Mouse (Mus musculus) kidney, embryonic 14.5 days (tissue): Measurements from ENCODE around the gene Dlx6. TPM values are rescaled to one million over a fixed set of nuclear protein-coding genes. Genes with fewer than 3 reads are reported as not detected.

Experiments used
- ATAC-seq: fragments of 200-750 bp; cut with Nextera tagmentation; 2 replicates; pipeline ENCODE4 v1.8.0; 2017; ENCODE audit warnings: moderate number of reproducible peaks, mild to moderate bottlenecking, moderate TSS enrichment, moderate library complexity; ENCODE audit not compliant: low FRiP score, low TSS enrichment
- H3K27ac ChIP-seq: fragments of 300-500 bp; sonication (generic); 2 replicates; pipeline ENCODE4 v1.5.1; 2014; ENCODE audit warnings: low read depth, mild to moderate bottlenecking, low read length, moderate library complexity, mixed read lengths
- H3K27me3 ChIP-seq: fragments of 300-500 bp; sonication (generic); 2 replicates; pipeline ENCODE4 v1.6.1; 2014; ENCODE audit warnings: mild to moderate bottlenecking, low read length; ENCODE audit not compliant: control insufficient read depth, insufficient read depth
- H3K36me3 ChIP-seq: fragments of 300-500 bp; sonication (generic); 2 replicates; pipeline ENCODE4 v1.6.1; 2014; ENCODE audit warnings: low read length, mixed read lengths; ENCODE audit not compliant: control insufficient read depth, insufficient read depth
- H3K4me1 ChIP-seq: fragments of 300-500 bp; sonication (generic); 2 replicates; pipeline ENCODE4 v1.6.1; 2014; ENCODE audit warnings: low read length, mixed read lengths; ENCODE audit not compliant: control insufficient read depth, insufficient read depth
- H3K4me2 ChIP-seq: fragments of 300-500 bp; sonication (generic); replicated peaks from 2 replicates; pipeline ENCODE4 v1.6.1; 2014; ENCODE audit warnings: low read depth, mild to moderate bottlenecking, low read length
- H3K4me3 ChIP-seq: fragments of 300-500 bp; sonication (generic); 2 replicates; pipeline ENCODE4 v1.5.1; 2014; ENCODE audit warnings: mild to moderate bottlenecking, low read length
- H3K9ac ChIP-seq: fragments of 300-500 bp; sonication (generic); 2 replicates; pipeline ENCODE4 v1.6.1; 2014; ENCODE audit warnings: low read depth, mild to moderate bottlenecking, low read length, moderate library complexity
- H3K9me3 ChIP-seq: fragments of 300-500 bp; sonication (generic); 2 replicates; pipeline ENCODE4 v1.6.1; 2016; ENCODE audit warnings: low read length; ENCODE audit not compliant: control insufficient read depth
- WGBS: fragments of 180-500 bp; shearing (Covaris S2); extraction: QIAGEN DNeasy Blood & Tissue Kit; methylation state at CpG from one replicate; pipeline ENCODE4 v1.1.7; 2014; 5-methylcytosine and 5-hydroxymethylcytosine counted together
- polyA plus RNA-seq: library from polyadenylated mRNA; unstranded; fragments of >200 nt; fragmentation: Nextera tagmentation; extraction: Ambion mirVana; gene quantifications from 2 replicates; pipeline ENCODE4 v1.2.1, GENCODE M21; 2014

Dlx6 gene
- polyA plus RNA-seq, 1 experiment from 2014 or later, result not detected

GRCm38 (mm10) chr6:6849744-6850143 is 13.4 kb upstream of the Dlx6 start:
- Histone ChIP-seq H3K4me2 (no peak overlapping the region), H3K4me1 (no peaks in the 10 kb centered on the region), H3K9me3 (no peaks in the 10 kb centered on the region), H3K27ac (no peak overlapping the region), H3K4me3 (no peak overlapping the region), H3K27me3 (peaks cover 90% of the 10 kb centered on the region), H3K36me3 (no peaks in the 10 kb centered on the region), H3K9ac (no peak overlapping the region)
- WGBS, result 2% methylated on average over 12 of the region's 12 CpGs
- no peak for ATAC-seq

- Histone ChIP-seq H3K4me2 (no peak overlapping the region), H3K36me3 (no peaks in the 10 kb centered on the region), H3K27me3 (peaks cover 90% of the 10 kb centered on the region), H3K9ac (no peak overlapping the region), H3K9me3 (no peaks in the 10 kb centered on the region), H3K4me3 (no peak overlapping the region), H3K4me1 (no peaks in the 10 kb centered on the region), H3K27ac (no peak overlapping the region)
- WGBS, result 2% methylated on average over 26 of the region's 26 CpGs
- no peak for ATAC-seq
Measured at GRCm38 (mm10) chr6:6850324-6851060, 12.6 kb upstream of the Dlx6 start.

GRCm38 (mm10) chr6:6851166-6851565 is 12.0 kb upstream of the Dlx6 start:
- no peak overlapping the region for H3K9ac ChIP-seq
- H3K4me1 ChIP-seq, result no peaks in the 10 kb centered on the region
- H3K4me2 ChIP-seq, result no peak overlapping the region
- H3K36me3 ChIP-seq, result no peaks in the 10 kb centered on the region
- H3K27ac ChIP-seq, result no peak overlapping the region
- ATAC-seq, result no peak
- H3K27me3 ChIP-seq, result peaks cover 92% of the 10 kb centered on the region
- no peak overlapping the region for H3K4me3 ChIP-seq
- WGBS, result 2% methylated on average over 10 of the region's 10 CpGs
- H3K9me3 ChIP-seq, result no peaks in the 10 kb centered on the region

GRCm38 (mm10) chr6:6852944-6853343 is 10.2 kb upstream of the Dlx6 start:
- Histone ChIP-seq H3K27me3 (peaks cover 98% of the 10 kb centered on the region), H3K27ac (no peak overlapping the region), H3K36me3 (no peaks in the 10 kb centered on the region), H3K4me1 (no peaks in the 10 kb centered on the region), H3K9ac (no peak overlapping the region), H3K4me3 (no peak overlapping the region), H3K4me2 (no peak overlapping the region), H3K9me3 (no peaks in the 10 kb centered on the region)
- no peak for ATAC-seq
- WGBS, result 23% methylated on average over 3 of the region's 3 CpGs

GRCm38 (mm10) chr6:6854176-6854575 is 9.0 kb upstream of the Dlx6 start:
- 1% methylated on average over 9 of the region's 9 CpGs for WGBS

GRCm38 (mm10) chr6:6854902-6855745 is 8.0 kb upstream of the Dlx6 start:
- Histone ChIP-seq H3K9ac (no peak overlapping the region), H3K36me3 (no peaks in the 10 kb centered on the region), H3K27me3 (peaks cover 99% of the 10 kb centered on the region), H3K4me2 (no peak overlapping the region), H3K4me1 (no peaks in the 10 kb centered on the region), H3K9me3 (no peaks in the 10 kb centered on the region), H3K27ac (no peak overlapping the region), H3K4me3 (no peak overlapping the region)
- WGBS, result under 1% methylated on average over 25 of the region's 25 CpGs
- no peak; the same call in 1 of the 2 replicates for ATAC-seq

More at GRCm38 (mm10) chr6:6854176-6854575, 9.0 kb upstream of the Dlx6 start:
- peaks cover 97% of the 10 kb centered on the region for H3K27me3 ChIP-seq
- ATAC-seq, result no peak
- H3K4me2 ChIP-seq, result no peak overlapping the region
- H3K27ac ChIP-seq, result no peak overlapping the region
- no peaks in the 10 kb centered on the region for H3K9me3 ChIP-seq
- H3K36me3 ChIP-seq, result no peaks in the 10 kb centered on the region
- H3K4me3 ChIP-seq, result no peak overlapping the region
- no peak overlapping the region for H3K9ac ChIP-seq
- no peaks in the 10 kb centered on the region for H3K4me1 ChIP-seq

- peaks cover 97% of the 10 kb centered on the region for H3K27me3 ChIP-seq
- no peaks in the 10 kb centered on the region for H3K4me1 ChIP-seq
- no peaks in the 10 kb centered on the region for H3K9me3 ChIP-seq
- H3K9ac ChIP-seq, result no peak overlapping the region
- no peak overlapping the region for H3K4me3 ChIP-seq
- H3K4me2 ChIP-seq, result no peak overlapping the region
- 1% methylated on average over 10 of the region's 10 CpGs for WGBS
- no peaks in the 10 kb centered on the region for H3K36me3 ChIP-seq
- H3K27ac ChIP-seq, result no peak overlapping the region
- no peak for ATAC-seq
Measured at GRCm38 (mm10) chr6:6855746-6856185, 7.4 kb upstream of the Dlx6 start.

- Histone ChIP-seq H3K36me3 (no peaks in the 10 kb centered on the region), H3K9ac (no peak overlapping the region), H3K9me3 (no peaks in the 10 kb centered on the region), H3K27ac (no peak overlapping the region), H3K27me3 (peaks cover 97% of the 10 kb centered on the region), H3K4me1 (no peaks in the 10 kb centered on the region), H3K4me3 (no peak overlapping the region), H3K4me2 (no peak overlapping the region)
- WGBS, result 2% methylated on average over 20 of the region's 20 CpGs
- ATAC-seq, result no peak
Measured at GRCm38 (mm10) chr6:6856316-6856715, 6.8 kb upstream of the Dlx6 start.

- no peaks in the 10 kb centered on the region for H3K9me3 ChIP-seq
- no peak overlapping the region for H3K9ac ChIP-seq
- WGBS, result 3% methylated on average over 4 of the region's 4 CpGs
- no peak overlapping the region for H3K4me3 ChIP-seq
- no peak overlapping the region for H3K27ac ChIP-seq
- no peaks in the 10 kb centered on the region for H3K4me1 ChIP-seq
- H3K27me3 ChIP-seq, result peaks cover 97% of the 10 kb centered on the region
- no peaks in the 10 kb centered on the region for H3K36me3 ChIP-seq
- no peak for ATAC-seq
- H3K4me2 ChIP-seq, result no peak overlapping the region
Measured at GRCm38 (mm10) chr6:6856881-6857280, 6.3 kb upstream of the Dlx6 start.
